ENCODE assay signal across 8 mouse cellular contexts in the genomic region with DNA sequence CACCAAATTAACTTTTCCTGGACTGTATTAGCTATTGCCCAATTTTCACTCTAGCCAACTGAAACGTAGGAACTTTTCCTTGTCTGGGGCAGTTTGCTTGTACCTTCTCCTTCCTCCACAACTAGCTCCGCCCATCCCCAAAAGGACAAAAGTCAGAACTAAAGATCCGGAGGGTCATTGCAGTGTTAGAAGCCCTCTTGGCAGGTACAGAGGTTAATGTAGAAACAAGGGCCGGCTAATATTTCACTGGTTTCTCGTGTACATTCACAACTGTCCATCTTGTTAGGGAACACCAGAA. TPM values are rescaled to one million over a fixed set of nuclear protein-coding genes. Genes with fewer than 3 reads are reported as not detected.
DNase-seq lines count a peak whose midpoint lies in the region; ATAC-seq and TF ChIP-seq lines count a peak whose summit lies in the region.

No protein-coding gene starts in this region.

- no peak for TF ChIP-seq EP300 in heart, adult 2 months (IDR thresholded peaks at IDR 0.05; ENCODE audit: insufficient read depth, low read depth, low read length)

- no peak overlapping the region for H3K9ac ChIP-seq in heart, adult 2 months (ENCODE audit: low read depth, low read length)
- peak overlapping the region; percentile 80; the same call in 1 of the 2 replicates for H3K9ac ChIP-seq in hindbrain, embryonic 13.5 days
- H3K9ac ChIP-seq in liver, adult 2 months (ENCODE audit: low read depth, low read length), result no peak overlapping the region; the same call in 1 of the 2 replicates
- peak overlapping the region; percentile 72; the same call in 1 of the 2 replicates for H3K9ac ChIP-seq in stomach, embryonic 14.5 days (replicated peaks; ENCODE audit: low read depth, low read length)

- peaks cover 8% of the 10 kb centered on the region for H3K36me3 ChIP-seq in heart, adult 2 months (ENCODE audit: control insufficient read depth, insufficient read depth, low read length)
- no peaks in the 10 kb centered on the region for H3K36me3 ChIP-seq in hindbrain, embryonic 13.5 days
- H3K36me3 ChIP-seq in liver, adult 2 months (ENCODE audit: control insufficient read depth, insufficient read depth, low read length), result no peaks in the 10 kb centered on the region
- no peaks in the 10 kb centered on the region for H3K36me3 ChIP-seq in stomach, embryonic 14.5 days (ENCODE audit: control insufficient read depth, insufficient read depth, low read length)

- WGBS in heart, adult 2 months, result 16% methylated on average over 5 of the region's 5 CpGs
- WGBS in hindbrain, embryonic 13.5 days, result 5% methylated on average over 5 of the region's 5 CpGs
- 2% methylated on average over 5 of the region's 5 CpGs for WGBS in liver, adult 2 months
- WGBS in stomach, embryonic 14.5 days, result 2% methylated on average over 5 of the region's 5 CpGs

- H3K4me2 ChIP-seq in hindbrain, embryonic 13.5 days, result peak overlapping the region; percentile 60
- peak overlapping the region; percentile 42 for H3K4me2 ChIP-seq in stomach, embryonic 14.5 days (replicated peaks; ENCODE audit: low read depth, low read length)

- peak overlapping the region; percentile 77 for H3K4me3 ChIP-seq in heart, adult 2 months
- peak overlapping the region; percentile 99 for H3K4me3 ChIP-seq in hindbrain, embryonic 13.5 days
- peak overlapping the region; percentile 69; the same call in 1 of the 2 replicates for H3K4me3 ChIP-seq in liver, adult 2 months (ENCODE audit: insufficient read depth, low read depth, low read length)
- H3K4me3 ChIP-seq in stomach, embryonic 14.5 days (ENCODE audit: low read depth, low read length), result peak overlapping the region; percentile 66

- H3K27ac ChIP-seq in heart, adult 2 months, result peak overlapping the region; percentile 97
- peak overlapping the region; percentile 99 for H3K27ac ChIP-seq in hindbrain, embryonic 13.5 days
- peak overlapping the region; percentile 83 for H3K27ac ChIP-seq in liver, adult 2 months (replicated peaks; ENCODE audit: insufficient read depth, low read depth, low read length)
- H3K27ac ChIP-seq in stomach, embryonic 14.5 days (ENCODE audit: low read length), result peak overlapping the region; percentile 96

- no peaks in the 10 kb centered on the region for H3K27me3 ChIP-seq in heart, adult 2 months (ENCODE audit: control insufficient read depth, insufficient read depth, low read length)
- H3K27me3 ChIP-seq in hindbrain, embryonic 13.5 days, result no peaks in the 10 kb centered on the region
- no peaks in the 10 kb centered on the region for H3K27me3 ChIP-seq in liver, adult 2 months (ENCODE audit: control insufficient read depth, insufficient read depth, low read length)
- no peaks in the 10 kb centered on the region for H3K27me3 ChIP-seq in stomach, embryonic 14.5 days (ENCODE audit: control insufficient read depth, insufficient read depth, low read length)

- TF ChIP-seq CTCF in heart, adult 2 months (IDR thresholded peaks at IDR 0.05), result no peak
- TF ChIP-seq CTCF in liver, adult 2 months (IDR thresholded peaks at IDR 0.05; ENCODE audit: low read depth, low read length), result no peak

- no peak for ATAC-seq in hindbrain, embryonic 13.5 days (ENCODE audit: low FRiP score)
- ATAC-seq in stomach, embryonic 14.5 days (ENCODE audit: insufficient number of reproducible peaks, insufficient read depth, low FRiP score, low read depth), result no peak

- no peak for DNase-seq in heart, adult 2 months
- no peak for DNase-seq in heart, postnatal 10 days
- peak; percentile 62 for DNase-seq in cerebellum, adult 9-11 months
- peak; percentile 94 for DNase-seq in liver, adult 2 months (ENCODE audit: extremely low read depth, low read depth, low spot score)
- no peak for DNase-seq in B cell, adult 2 months
- DNase-seq in layer of hippocampus, adult 8-10 months (ENCODE audit: low spot score in 2 of 2), result no peak

- peaks cover 3% of the 10 kb centered on the region; the same call in 1 of the 2 replicates for H3K79me2 ChIP-seq in heart, adult 2 months (replicated peaks; ENCODE audit: control insufficient read depth, insufficient read depth, low read length)
- H3K79me2 ChIP-seq in liver, adult 2 months (ENCODE audit: control insufficient read depth, insufficient read depth, low read length), result peaks cover 12% of the 10 kb centered on the region; the same call in 1 of the 2 replicates

- no peak for TF ChIP-seq POLR2A in heart, adult 2 months (IDR thresholded peaks at IDR 0.05; ENCODE audit: insufficient read depth, low read depth, low read length)
- TF ChIP-seq POLR2A in liver, adult 2 months (IDR thresholded peaks at IDR 0.05; ENCODE audit: extremely low read depth, insufficient read depth, low read length), result no peak

- intact Hi-C loops in heart, adult 2 months (cut with DNase I), result loop anchor here (2.0 to 10.0 kb wide), 2 partner anchors 22 to 376 kb away; a partner anchor contains a TSS
- intact Hi-C loops in heart, postnatal 10 days (cut with DNase I), result no loop called here

- H3K4me1 ChIP-seq in heart, adult 2 months (ENCODE audit: control insufficient read depth, insufficient read depth, low read length), result no peaks in the 10 kb centered on the region; the same call in 1 of the 2 replicates
- H3K4me1 ChIP-seq in hindbrain, embryonic 13.5 days (replicated peaks), result peaks cover 23% of the 10 kb centered on the region
- peaks cover 8% of the 10 kb centered on the region for H3K4me1 ChIP-seq in liver, adult 2 months (ENCODE audit: control insufficient read depth, insufficient read depth, low read length)
- peaks cover 14% of the 10 kb centered on the region for H3K4me1 ChIP-seq in stomach, embryonic 14.5 days (ENCODE audit: control insufficient read depth, insufficient read depth, low read length)

- no peaks in the 10 kb centered on the region for H3K9me3 ChIP-seq in hindbrain, embryonic 13.5 days
- no peaks in the 10 kb centered on the region for H3K9me3 ChIP-seq in stomach, embryonic 14.5 days (ENCODE audit: control insufficient read depth, low read depth, low read length)

RNA-seq across cellular contexts. Expression of a gene that starts 1.0 kb away (rescaled TPM):
- total RNA-seq in heart, adult 2 months (2021), result 10 to 100 TPM; 54.9 to 56.5 TPM
- 22.2 and 35.7 TPM in 2 replicates for polyA plus RNA-seq in heart, adult 2 months (2012; rRNA removed)
- 10 to 100 TPM; 68.6 to 69.2 TPM for total RNA-seq in heart, postnatal 10 days (2021)
- 81.7 and 88.4 TPM in 2 replicates for polyA plus RNA-seq in hindbrain, embryonic 13.5 days (2015; fragmentation: Nextera tagmentation; extraction: Ambion mirVana)
- total RNA-seq in liver, adult 2 months (2014; rRNA removed), result 60.5 and 73.4 TPM in 2 replicates
- 28.2 and 33.8 TPM in 2 replicates for polyA plus RNA-seq in liver, adult 2 months (2012; rRNA removed)
- 94.0 and 111 TPM in 2 replicates for polyA plus RNA-seq in stomach, embryonic 14.5 days (2014; fragmentation: Nextera tagmentation; extraction: Ambion mirVana)
- total RNA-seq in layer of hippocampus, adult 8-10 months (2022), result 10 to 100 TPM; 68.0 to 86.5 (median 74.0) TPM

Comparison
In these comparisons a context has a peak if more than half of its experiments do, and no peak if none do; other contexts are left out.
1. DNase-seq: peak in cerebellum, adult 9-11 months (single experiment) and liver, adult 2 months (single experiment); none in heart, adult 2 months (0 of 2), heart, postnatal 10 days (0 of 2), B cell, adult 2 months (0 of 2) and layer of hippocampus, adult 8-10 months (0 of 2).
2. H3K9ac ChIP-seq: peak in hindbrain, embryonic 13.5 days (single experiment) and stomach, embryonic 14.5 days (single experiment); none in heart, adult 2 months (single experiment) and liver, adult 2 months (single experiment).
3. Peak in every context shown above with its lines, with median percentiles within 50 percentile points of each other: H3K27ac ChIP-seq and H3K4me3 ChIP-seq.